ENCODE assay signal across 8 mouse cellular contexts in the genomic region with DNA sequence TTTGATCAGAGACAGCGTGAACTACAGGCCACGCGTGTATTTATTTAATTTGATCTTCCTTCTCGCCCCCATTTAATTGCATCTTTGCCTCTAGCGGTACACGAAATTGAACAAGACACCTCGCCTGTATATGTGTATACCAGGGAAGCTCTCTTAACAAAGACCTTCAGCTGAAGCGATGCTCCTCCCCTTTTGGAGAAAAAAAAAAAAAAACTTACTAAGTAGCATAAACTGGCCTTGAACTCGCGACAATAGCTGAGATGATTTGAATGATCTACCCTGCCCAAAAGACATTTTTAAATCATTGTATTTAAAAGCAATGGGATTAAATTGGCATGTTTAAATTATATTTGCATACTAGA. TPM values are rescaled to one million over a fixed set of nuclear protein-coding genes. Genes with fewer than 3 reads are reported as not detected.
A peak's percentile ranks its signal among the peaks of the same experiment; 100 is the strongest.
DNase-seq lines count a peak whose midpoint lies in the region; ATAC-seq and TF ChIP-seq lines count a peak whose summit lies in the region.

No protein-coding gene starts in this region.

- H3K4me1 ChIP-seq in spleen, adult 2 months (ENCODE audit: control insufficient read depth, insufficient read depth, insufficient read length), result no peaks in the 10 kb centered on the region
- peaks cover 4% of the 10 kb centered on the region; the same call in 1 of the 2 replicates for H3K4me1 ChIP-seq in forebrain, embryonic 11.5 days (replicated peaks; ENCODE audit: control insufficient read depth, insufficient read depth, low read length)
- H3K4me1 ChIP-seq in liver, embryonic 11.5 days (replicated peaks; ENCODE audit: control insufficient read depth, insufficient read depth, low read length), result peaks cover 15% of the 10 kb centered on the region
- H3K4me1 ChIP-seq in stomach, embryonic 15.5 days, result peaks cover 10% of the 10 kb centered on the region; the same call in 1 of the 2 replicates

- no peaks in the 10 kb centered on the region for H3K9me3 ChIP-seq in forebrain, embryonic 11.5 days (ENCODE audit: control insufficient read depth, low read length)
- no peaks in the 10 kb centered on the region for H3K9me3 ChIP-seq in liver, embryonic 11.5 days (ENCODE audit: control insufficient read depth, low read length)
- H3K9me3 ChIP-seq in stomach, embryonic 15.5 days, result no peaks in the 10 kb centered on the region

- H3K27ac ChIP-seq in spleen, adult 2 months (ENCODE audit: insufficient read depth, low read length), result peak overlapping the region; percentile 75
- peak overlapping the region; percentile 88 for H3K27ac ChIP-seq in forebrain, embryonic 11.5 days (ENCODE audit: low read depth, low read length)
- H3K27ac ChIP-seq in liver, embryonic 11.5 days (ENCODE audit: low read depth, low read length), result no peak overlapping the region
- peak overlapping the region; percentile 98 for H3K27ac ChIP-seq in stomach, embryonic 15.5 days

- peaks cover 17% of the 10 kb centered on the region for H3K36me3 ChIP-seq in spleen, adult 2 months (ENCODE audit: control insufficient read depth, insufficient read depth, low read length)
- H3K36me3 ChIP-seq in forebrain, embryonic 11.5 days (ENCODE audit: control insufficient read depth, insufficient read depth, low read length), result peaks cover 10% of the 10 kb centered on the region; the same call in 1 of the 2 replicates
- peaks cover 20% of the 10 kb centered on the region for H3K36me3 ChIP-seq in liver, embryonic 11.5 days (ENCODE audit: control insufficient read depth, insufficient read depth, low read length)
- H3K36me3 ChIP-seq in stomach, embryonic 15.5 days, result peaks cover 18% of the 10 kb centered on the region

- no peaks in the 10 kb centered on the region for H3K27me3 ChIP-seq in spleen, adult 2 months (ENCODE audit: control insufficient read depth, insufficient read depth, low read length)
- H3K27me3 ChIP-seq in forebrain, embryonic 11.5 days (ENCODE audit: control insufficient read depth, insufficient read depth, low read length), result no peaks in the 10 kb centered on the region
- no peaks in the 10 kb centered on the region for H3K27me3 ChIP-seq in liver, embryonic 11.5 days (replicated peaks; ENCODE audit: control insufficient read depth, insufficient read depth, low read length)
- H3K27me3 ChIP-seq in stomach, embryonic 15.5 days (replicated peaks), result no peaks in the 10 kb centered on the region

- peak overlapping the region; percentile 57 for H3K4me3 ChIP-seq in spleen, adult 2 months (ENCODE audit: extremely low read depth, insufficient read depth, insufficient read length)
- peak overlapping the region; percentile 79 for H3K4me3 ChIP-seq in forebrain, embryonic 11.5 days (ENCODE audit: low read depth, low read length)
- peak overlapping the region; percentile 78 for H3K4me3 ChIP-seq in liver, embryonic 11.5 days (ENCODE audit: low read depth, low read length)
- H3K4me3 ChIP-seq in stomach, embryonic 15.5 days (replicated peaks), result peak overlapping the region; percentile 87

- TF ChIP-seq CTCF in spleen, adult 2 months (IDR thresholded peaks at IDR 0.05; ENCODE audit: extremely low read depth, insufficient read depth, insufficient read length, insufficient replicate concordance), result no peak

- no peak for DNase-seq in spleen, adult 2 months (ENCODE audit: low read depth in 1 of 2, low spot score in 2 of 2)
- no peak for DNase-seq in spleen, postnatal 14 days (ENCODE audit: low spot score in 2 of 2)
- no peak for DNase-seq in forebrain, embryonic 11.5 days (ENCODE audit: low spot score)
- no peak for DNase-seq in liver, embryonic 11.5 days (ENCODE audit: low spot score)
- DNase-seq in gastrocnemius, postnatal 10 days, result no peak
- DNase-seq in spleen, postnatal 36 days (ENCODE audit: low spot score in 2 of 2), result no peak
- no peak for DNase-seq in kidney, adult 8-10 months

- H3K9ac ChIP-seq in forebrain, embryonic 11.5 days (ENCODE audit: low read length), result peak overlapping the region; percentile 85
- H3K9ac ChIP-seq in liver, embryonic 11.5 days (ENCODE audit: low read depth, low read length), result peak overlapping the region; percentile 56
- H3K9ac ChIP-seq in stomach, embryonic 15.5 days, result peak overlapping the region; percentile 30; the same call in 1 of the 2 replicates

- no peak for TF ChIP-seq POLR2A in spleen, adult 2 months (IDR thresholded peaks at IDR 0.05; ENCODE audit: low read depth, low read length)

- H3K4me2 ChIP-seq in forebrain, embryonic 11.5 days (ENCODE audit: low read depth, low read length, severe bottlenecking), result peak overlapping the region; percentile 59; the same call in 1 of the 2 replicates
- peak overlapping the region; percentile 73 for H3K4me2 ChIP-seq in liver, embryonic 11.5 days
- peak overlapping the region; percentile 61 for H3K4me2 ChIP-seq in stomach, embryonic 15.5 days

- ATAC-seq in forebrain, embryonic 11.5 days (replicated peaks; ENCODE audit: low FRiP score), result peak; percentile 63; the same call in 1 of the 2 replicates
- ATAC-seq in liver, embryonic 11.5 days (replicated peaks; ENCODE audit: low FRiP score), result peak; percentile 46; the same call in 1 of the 2 replicates
- peak; percentile 49; the same call in 1 of the 2 replicates for ATAC-seq in stomach, embryonic 15.5 days (ENCODE audit: insufficient read depth, low FRiP score, low read depth)

- WGBS in spleen, adult 2 months, result under 1% methylated on average over 10 of the region's 10 CpGs
- WGBS in forebrain, embryonic 11.5 days, result 0% methylated on average over 10 of the region's 10 CpGs
- under 1% methylated on average over 10 of the region's 10 CpGs for WGBS in liver, embryonic 11.5 days
- WGBS in stomach, embryonic 15.5 days, result 0% methylated on average over 10 of the region's 10 CpGs

RNA-seq across cellular contexts. Expression of a gene that starts 0.4 kb away (rescaled TPM):
- 150 and 162 TPM in 2 replicates for polyA plus RNA-seq in spleen, adult 2 months (2012; rRNA removed)
- polyA plus RNA-seq in forebrain, embryonic 11.5 days (2014; fragmentation: Nextera tagmentation; extraction: Ambion mirVana), result 536 and 549 TPM in 2 replicates
- 392 and 418 TPM in 2 replicates for polyA plus RNA-seq in liver, embryonic 11.5 days (2014; fragmentation: Nextera tagmentation; extraction: Ambion mirVana)
- 384 and 409 TPM in 2 replicates for polyA plus RNA-seq in stomach, embryonic 15.5 days (2015; fragmentation: Nextera tagmentation; extraction: Ambion mirVana)
- 100 to 1,000 TPM; 160 to 179 TPM for total RNA-seq in gastrocnemius, postnatal 10 days (2021)

RNA-seq across cellular contexts. Expression of a gene that starts 28.3 kb away (rescaled TPM):
- polyA plus RNA-seq in spleen, adult 2 months (2012; rRNA removed), result 7.0 and 9.9 TPM in 2 replicates
- polyA plus RNA-seq in forebrain, embryonic 11.5 days (2014; fragmentation: Nextera tagmentation; extraction: Ambion mirVana), result 51.1 and 53.2 TPM in 2 replicates
- polyA plus RNA-seq in liver, embryonic 11.5 days (2014; fragmentation: Nextera tagmentation; extraction: Ambion mirVana), result 24.6 and 26.5 TPM in 2 replicates
- 28.4 and 32.7 TPM in 2 replicates for polyA plus RNA-seq in stomach, embryonic 15.5 days (2015; fragmentation: Nextera tagmentation; extraction: Ambion mirVana)
- total RNA-seq in gastrocnemius, postnatal 10 days (2021), result 10 to 100 TPM; 12.7 to 15.9 TPM

RNA-seq across cellular contexts. Expression of a gene that starts 42.3 kb away (rescaled TPM):
- 21.2 and 28.3 TPM in 2 replicates for polyA plus RNA-seq in spleen, adult 2 months (2012; rRNA removed)
- polyA plus RNA-seq in forebrain, embryonic 11.5 days (2014; fragmentation: Nextera tagmentation; extraction: Ambion mirVana), result 24.4 and 26.3 TPM in 2 replicates
- polyA plus RNA-seq in liver, embryonic 11.5 days (2014; fragmentation: Nextera tagmentation; extraction: Ambion mirVana), result 15.5 and 16.6 TPM in 2 replicates
- 23.2 and 25.2 TPM in 2 replicates for polyA plus RNA-seq in stomach, embryonic 15.5 days (2015; fragmentation: Nextera tagmentation; extraction: Ambion mirVana)
- 10 to 100 TPM in 1 of 2 experiments, 1 to 10 TPM in 1; 9.7 to 15.6 TPM for total RNA-seq in gastrocnemius, postnatal 10 days (2021)

Comparison
In these comparisons a context has a peak if more than half of its experiments do, and no peak if none do; other contexts are left out.
1. H3K9ac ChIP-seq: peak in every context shown above with its lines; median percentile 85 in forebrain, embryonic 11.5 days; 56 in liver, embryonic 11.5 days; 30 in stomach, embryonic 15.5 days.